Mouse (Mus musculus): ENCODE measurements at regions not wholly inside any gene's neighbourhood (a gene's known extent, or its start where the extent isn't known, plus 50 kb on each side); places are given as distances from the start of the nearest gene placed in this dataset.
"Not testable (repeated sequence)": the region's sequence is repeated elsewhere in the genome, so short reads cannot be mapped to it uniquely, and the experiment has no call there.

GRCm38 (mm10) chr7:113037825-113038613 lies 84.3 kb downstream of the Rassf10 start:
- ATAC-seq: no peak

GRCm38 (mm10) chr7:113038906-113039671 lies 85.3 kb downstream of the Rassf10 start:
- no peaks in the 10 kb centered on the region for H3K27me3 ChIP-seq (replicated peaks; ENCODE audit: control insufficient read depth, insufficient read depth, low read length)
- WGBS: 65% methylated on average over 3 of the region's 3 CpGs
- H3K4me3 ChIP-seq (replicated peaks; ENCODE audit: low read length): no peak overlapping the region
- H3K9ac ChIP-seq (replicated peaks; ENCODE audit: low read depth, low read length): no peak overlapping the region
- no peak overlapping the region for H3K4me2 ChIP-seq (ENCODE audit: low read length)
- H3K27ac ChIP-seq (ENCODE audit: low read length): no peak overlapping the region
- ATAC-seq: no peak
- H3K4me1 ChIP-seq (replicated peaks; ENCODE audit: control insufficient read depth, insufficient read depth, low read length): no peaks in the 10 kb centered on the region
- no peaks in the 10 kb centered on the region for H3K9me3 ChIP-seq (ENCODE audit: control insufficient read depth, low read length)
- no peaks in the 10 kb centered on the region for H3K36me3 ChIP-seq (ENCODE audit: control insufficient read depth, insufficient read depth)

More at GRCm38 (mm10) chr7:113037825-113038613, 84.3 kb downstream of the Rassf10 start:
- no peaks in the 10 kb centered on the region for H3K4me1 ChIP-seq (replicated peaks; ENCODE audit: control insufficient read depth, insufficient read depth, low read length)
- H3K9ac ChIP-seq (replicated peaks; ENCODE audit: low read depth, low read length): no peak overlapping the region
- H3K36me3 ChIP-seq (ENCODE audit: control insufficient read depth, insufficient read depth): no peaks in the 10 kb centered on the region
- no peaks in the 10 kb centered on the region for H3K9me3 ChIP-seq (ENCODE audit: control insufficient read depth, low read length)
- H3K27me3 ChIP-seq (replicated peaks; ENCODE audit: control insufficient read depth, insufficient read depth, low read length): no peaks in the 10 kb centered on the region
- no peak overlapping the region for H3K27ac ChIP-seq (ENCODE audit: low read length)
- no peak overlapping the region for H3K4me2 ChIP-seq (ENCODE audit: low read length)
- WGBS: 80% methylated on average over 12 of the region's 12 CpGs
- H3K4me3 ChIP-seq (replicated peaks; ENCODE audit: low read length): no peak overlapping the region

GRCm38 (mm10) chr7:113045613-113046159 lies 91.9 kb downstream of the Rassf10 start:
- ATAC-seq; H3K9me3 ChIP-seq (ENCODE audit: control insufficient read depth, low read length); H3K9ac ChIP-seq (replicated peaks; ENCODE audit: low read depth, low read length); H3K27me3 ChIP-seq (replicated peaks; ENCODE audit: control insufficient read depth, insufficient read depth, low read length); H3K4me1 ChIP-seq (replicated peaks; ENCODE audit: control insufficient read depth, insufficient read depth, low read length); H3K4me3 ChIP-seq (replicated peaks; ENCODE audit: low read length); H3K4me2 ChIP-seq (ENCODE audit: low read length); H3K27ac ChIP-seq (ENCODE audit: low read length); H3K36me3 ChIP-seq (ENCODE audit: control insufficient read depth, insufficient read depth): not testable (repeated sequence)
- 80% methylated on average over 7 of the region's 8 CpGs for WGBS

GRCm38 (mm10) chr7:113046406-113046805 lies 92.6 kb downstream of the Rassf10 start:
- ATAC-seq: no peak
- WGBS: 94% methylated on average over 4 of the region's 4 CpGs

GRCm38 (mm10) chr7:113047583-113047982 lies 93.8 kb downstream of the Rassf10 start:
- 72% methylated on average over 3 of the region's 3 CpGs for WGBS
- Histone ChIP-seq H3K4me3 (replicated peaks; ENCODE audit: low read length) (no peak overlapping the region), H3K9ac (replicated peaks; ENCODE audit: low read depth, low read length) (no peak overlapping the region), H3K36me3 (ENCODE audit: control insufficient read depth, insufficient read depth) (no peaks in the 10 kb centered on the region), H3K27ac (ENCODE audit: low read length) (no peak overlapping the region), H3K4me1 (replicated peaks; ENCODE audit: control insufficient read depth, insufficient read depth, low read length) (peaks cover 5% of the 10 kb centered on the region; the same call in 1 of the 2 replicates), H3K4me2 (ENCODE audit: low read length) (no peak overlapping the region), H3K9me3 (ENCODE audit: control insufficient read depth, low read length) (no peaks in the 10 kb centered on the region), H3K27me3 (replicated peaks; ENCODE audit: control insufficient read depth, insufficient read depth, low read length) (no peaks in the 10 kb centered on the region)
- no peak for ATAC-seq

More at GRCm38 (mm10) chr7:113046406-113046805, 92.6 kb downstream of the Rassf10 start:
- Histone ChIP-seq H3K9me3 (ENCODE audit: control insufficient read depth, low read length) (no peaks in the 10 kb centered on the region), H3K4me2 (ENCODE audit: low read length) (no peak overlapping the region), H3K4me1 (replicated peaks; ENCODE audit: control insufficient read depth, insufficient read depth, low read length) (peaks cover 5% of the 10 kb centered on the region; the same call in 1 of the 2 replicates), H3K36me3 (ENCODE audit: control insufficient read depth, insufficient read depth) (no peaks in the 10 kb centered on the region), H3K27ac (ENCODE audit: low read length) (no peak overlapping the region), H3K9ac (replicated peaks; ENCODE audit: low read depth, low read length) (no peak overlapping the region), H3K27me3 (replicated peaks; ENCODE audit: control insufficient read depth, insufficient read depth, low read length) (no peaks in the 10 kb centered on the region), H3K4me3 (replicated peaks; ENCODE audit: low read length) (no peak overlapping the region)

GRCm38 (mm10) chr7:113048097-113048795 lies 94.5 kb downstream of the Rassf10 start:
- Histone ChIP-seq H3K9me3 (ENCODE audit: control insufficient read depth, low read length) (no peaks in the 10 kb centered on the region), H3K4me2 (ENCODE audit: low read length) (no peak overlapping the region), H3K27ac (ENCODE audit: low read length) (0 out of 2 replicates have a peak overlapping the region, but pooled peaks have one; percentile 34), H3K4me1 (replicated peaks; ENCODE audit: control insufficient read depth, insufficient read depth, low read length) (peaks cover 5% of the 10 kb centered on the region), H3K4me3 (replicated peaks; ENCODE audit: low read length) (no peak overlapping the region), H3K27me3 (replicated peaks; ENCODE audit: control insufficient read depth, insufficient read depth, low read length) (no peaks in the 10 kb centered on the region), H3K36me3 (ENCODE audit: control insufficient read depth, insufficient read depth) (no peaks in the 10 kb centered on the region), H3K9ac (replicated peaks; ENCODE audit: low read depth, low read length) (no peak overlapping the region)
- WGBS: 12% methylated on average over 4 of the region's 4 CpGs
- peak; percentile 92 for ATAC-seq

- no peak overlapping the region for H3K27ac ChIP-seq (ENCODE audit: low read length)
- H3K4me1 ChIP-seq (replicated peaks; ENCODE audit: control insufficient read depth, insufficient read depth, low read length): peaks cover 5% of the 10 kb centered on the region
- WGBS: 97% methylated on average over 5 of the region's 5 CpGs
- no peaks in the 10 kb centered on the region for H3K27me3 ChIP-seq (replicated peaks; ENCODE audit: control insufficient read depth, insufficient read depth, low read length)
- no peak overlapping the region for H3K4me3 ChIP-seq (replicated peaks; ENCODE audit: low read length)
- no peak for ATAC-seq
- no peaks in the 10 kb centered on the region for H3K36me3 ChIP-seq (ENCODE audit: control insufficient read depth, insufficient read depth)
- no peak overlapping the region for H3K4me2 ChIP-seq (ENCODE audit: low read length)
- no peak overlapping the region for H3K9ac ChIP-seq (replicated peaks; ENCODE audit: low read depth, low read length)
- H3K9me3 ChIP-seq (ENCODE audit: control insufficient read depth, low read length): no peaks in the 10 kb centered on the region
These were observed 95.7 kb downstream of the Rassf10 start for GRCm38 (mm10) chr7:113049440-113049839.

GRCm38 (mm10) chr7:113052952-113053351 lies 99.2 kb downstream of the Rassf10 start:
- H3K36me3 ChIP-seq (ENCODE audit: control insufficient read depth, insufficient read depth): no peaks in the 10 kb centered on the region
- 24% methylated on average over 1 of the region's 1 CpGs for WGBS
- H3K4me2 ChIP-seq (ENCODE audit: low read length): no peak overlapping the region
- H3K9me3 ChIP-seq (ENCODE audit: control insufficient read depth, low read length): no peaks in the 10 kb centered on the region
- no peaks in the 10 kb centered on the region for H3K27me3 ChIP-seq (replicated peaks; ENCODE audit: control insufficient read depth, insufficient read depth, low read length)
- H3K27ac ChIP-seq (ENCODE audit: low read length): no peak overlapping the region
- peak; percentile 78 for ATAC-seq
- no peak overlapping the region for H3K4me3 ChIP-seq (replicated peaks; ENCODE audit: low read length)
- peaks cover 5% of the 10 kb centered on the region for H3K4me1 ChIP-seq (replicated peaks; ENCODE audit: control insufficient read depth, insufficient read depth, low read length)
- H3K9ac ChIP-seq (replicated peaks; ENCODE audit: low read depth, low read length): no peak overlapping the region

GRCm38 (mm10) chr7:113056421-113056820 lies 102.7 kb downstream of the Rassf10 start:
- 93% methylated on average over 2 of the region's 2 CpGs for WGBS
- H3K9me3 ChIP-seq (ENCODE audit: control insufficient read depth, low read length): no peaks in the 10 kb centered on the region
- H3K36me3 ChIP-seq (ENCODE audit: control insufficient read depth, insufficient read depth): no peaks in the 10 kb centered on the region
- no peak overlapping the region for H3K4me3 ChIP-seq (replicated peaks; ENCODE audit: low read length)
- no peak overlapping the region for H3K27ac ChIP-seq (ENCODE audit: low read length)
- no peak for ATAC-seq
- H3K4me2 ChIP-seq (ENCODE audit: low read length): no peak overlapping the region
- H3K4me1 ChIP-seq (replicated peaks; ENCODE audit: control insufficient read depth, insufficient read depth, low read length): no peaks in the 10 kb centered on the region; the same call in none of the 2 replicates
- no peaks in the 10 kb centered on the region for H3K27me3 ChIP-seq (replicated peaks; ENCODE audit: control insufficient read depth, insufficient read depth, low read length)
- H3K9ac ChIP-seq (replicated peaks; ENCODE audit: low read depth, low read length): no peak overlapping the region

All from forebrain, embryonic 16.5 days (tissue).